Mouse (Mus musculus): ENCODE results near the gene Fbxl19. TPM values are rescaled to one million over a fixed set of nuclear protein-coding genes. Genes with fewer than 3 reads are reported as not detected.

The Fbxl19 gene
- polyA plus RNA-seq (2014; fragmentation: Nextera tagmentation; extraction: Ambion mirVana): 6.5 and 9.1 TPM in 2 replicates

- no peak for ATAC-seq (ENCODE audit: low read depth)
- no peaks in the 10 kb centered on the region for H3K27me3 ChIP-seq (ENCODE audit: control insufficient read depth, insufficient read depth, low read length)
- peak within 1 kb of the TSS; percentile 70 for H3K4me3 ChIP-seq (ENCODE audit: low read depth, low read length)
- peaks cover 10% of the 10 kb centered on the region for H3K4me1 ChIP-seq (ENCODE audit: control insufficient read depth, insufficient read depth, low read length)
- H3K9me3 ChIP-seq (ENCODE audit: control insufficient read depth, low read length): no peaks in the 10 kb centered on the region
- H3K36me3 ChIP-seq (ENCODE audit: control insufficient read depth, insufficient read depth, low read length): peaks cover 7% of the 10 kb centered on the region; the same call in 1 of the 2 replicates
- WGBS: 2% methylated on average over 26 of the region's 26 CpGs
- peak within 1 kb of the TSS; percentile 86; the same call in 1 of the 2 replicates for H3K9ac ChIP-seq (replicated peaks; ENCODE audit: low read depth, low read length)
- peak within 1 kb of the TSS; percentile 89 for H3K27ac ChIP-seq (ENCODE audit: low read depth, low read length)
- peak within 1 kb of the TSS; percentile 71 for H3K4me2 ChIP-seq (ENCODE audit: low read depth, low read length)
Observed at GRCm38 (mm10) chr7:127744366-127745045, at the start of gene Fbxl19. Gene Fbxl19 (plus strand): TSS chr7:127744543.

DNA sequence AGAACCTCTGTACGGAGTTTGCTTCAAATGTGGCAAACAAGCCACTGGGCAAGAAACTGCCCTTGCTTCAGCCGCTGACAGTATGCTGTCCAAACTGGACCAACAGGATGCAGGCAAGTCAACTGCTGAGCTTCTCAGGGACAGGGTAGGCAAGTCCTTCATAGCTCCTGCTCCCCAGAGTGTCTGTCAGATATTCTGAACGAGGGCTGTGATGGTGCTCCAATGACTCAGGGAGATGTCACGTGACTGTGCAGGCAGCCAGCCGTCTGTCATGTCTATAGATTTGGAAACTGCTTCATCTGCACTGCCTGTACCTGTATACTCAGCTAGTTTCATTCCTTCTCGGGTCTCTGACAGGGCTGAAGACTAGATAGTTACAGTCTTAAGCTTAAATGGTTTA lies 45.4 kb upstream of the Fbxl19 start:
- no peak overlapping the region for H3K9ac ChIP-seq (replicated peaks; ENCODE audit: low read depth, low read length)
- no peak overlapping the region for H3K27ac ChIP-seq (ENCODE audit: low read depth, low read length)
- 81% methylated on average over 6 of the region's 6 CpGs for WGBS
- no peak for ATAC-seq (ENCODE audit: low read depth)
- H3K9me3 ChIP-seq (ENCODE audit: control insufficient read depth, low read length): no peaks in the 10 kb centered on the region
- H3K4me2 ChIP-seq (ENCODE audit: low read depth, low read length): no peak overlapping the region
- H3K4me3 ChIP-seq (ENCODE audit: low read depth, low read length): no peak overlapping the region
- no peaks in the 10 kb centered on the region for H3K4me1 ChIP-seq (ENCODE audit: control insufficient read depth, insufficient read depth, low read length)
- H3K36me3 ChIP-seq (ENCODE audit: control insufficient read depth, insufficient read depth, low read length): peaks cover 2% of the 10 kb centered on the region; the same call in 1 of the 2 replicates
- no peaks in the 10 kb centered on the region for H3K27me3 ChIP-seq (ENCODE audit: control insufficient read depth, insufficient read depth, low read length)

GRCm38 (mm10) chr7:127700712-127701331 lies 43.5 kb upstream of the Fbxl19 start:
- Histone ChIP-seq H3K4me1 (ENCODE audit: control insufficient read depth, insufficient read depth, low read length) (no peaks in the 10 kb centered on the region), H3K4me3 (ENCODE audit: low read depth, low read length) (no peak overlapping the region), H3K27ac (ENCODE audit: low read depth, low read length) (no peak overlapping the region), H3K9ac (replicated peaks; ENCODE audit: low read depth, low read length) (no peak overlapping the region), H3K27me3 (ENCODE audit: control insufficient read depth, insufficient read depth, low read length) (no peaks in the 10 kb centered on the region), H3K9me3 (ENCODE audit: control insufficient read depth, low read length) (no peaks in the 10 kb centered on the region), H3K4me2 (ENCODE audit: low read depth, low read length) (no peak overlapping the region), H3K36me3 (ENCODE audit: control insufficient read depth, insufficient read depth, low read length) (peaks cover 8% of the 10 kb centered on the region; the same call in 1 of the 2 replicates)
- ATAC-seq (ENCODE audit: low read depth): no peak
- 84% methylated on average over 3 of the region's 3 CpGs for WGBS

- WGBS: 95% methylated on average over 8 of the region's 8 CpGs
- Histone ChIP-seq H3K27me3 (ENCODE audit: control insufficient read depth, insufficient read depth, low read length) (no peaks in the 10 kb centered on the region), H3K9ac (replicated peaks; ENCODE audit: low read depth, low read length) (no peak overlapping the region), H3K4me2 (ENCODE audit: low read depth, low read length) (no peak overlapping the region), H3K36me3 (ENCODE audit: control insufficient read depth, insufficient read depth, low read length) (peaks cover 12% of the 10 kb centered on the region; the same call in 1 of the 2 replicates), H3K4me1 (ENCODE audit: control insufficient read depth, insufficient read depth, low read length) (peaks cover 11% of the 10 kb centered on the region), H3K9me3 (ENCODE audit: control insufficient read depth, low read length) (no peaks in the 10 kb centered on the region), H3K27ac (ENCODE audit: low read depth, low read length) (no peak overlapping the region), H3K4me3 (ENCODE audit: low read depth, low read length) (no peak overlapping the region)
- no peak for ATAC-seq (ENCODE audit: low read depth)
Observed at GRCm38 (mm10) chr7:127703561-127704178, 40.7 kb upstream of the Fbxl19 start.

DNA sequence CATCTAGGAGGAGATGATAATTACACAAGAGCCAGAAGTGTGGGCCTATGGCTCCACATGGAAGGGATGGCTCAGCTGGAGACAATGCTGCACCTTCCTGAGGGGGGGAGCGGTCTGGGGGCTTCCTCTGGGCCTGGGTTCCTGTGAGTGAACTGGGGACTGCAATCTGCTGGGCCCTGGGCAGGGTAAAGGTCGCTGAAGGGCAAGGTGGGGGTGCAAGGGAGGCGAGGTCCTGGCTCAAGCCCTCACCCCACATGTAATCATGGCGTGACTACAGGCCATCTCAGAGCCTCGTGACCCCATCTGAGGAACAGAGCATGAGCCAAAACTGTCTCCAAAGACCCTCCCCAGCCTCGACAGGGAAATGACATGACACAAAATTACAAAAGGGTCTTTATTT lies 39.7 kb upstream of the Fbxl19 start:
- no peak overlapping the region for H3K27ac ChIP-seq (ENCODE audit: low read depth, low read length)
- H3K9me3 ChIP-seq (ENCODE audit: control insufficient read depth, low read length): no peaks in the 10 kb centered on the region
- 0 out of 2 replicates have a peak, but pooled peaks cover 12% of the 10 kb centered on the region for H3K36me3 ChIP-seq (ENCODE audit: control insufficient read depth, insufficient read depth, low read length)
- peaks cover 11% of the 10 kb centered on the region for H3K4me1 ChIP-seq (ENCODE audit: control insufficient read depth, insufficient read depth, low read length)
- H3K4me3 ChIP-seq (ENCODE audit: low read depth, low read length): no peak overlapping the region
- no peak overlapping the region for H3K9ac ChIP-seq (replicated peaks; ENCODE audit: low read depth, low read length)
- 79% methylated on average over 6 of the region's 6 CpGs for WGBS
- no peak overlapping the region for H3K4me2 ChIP-seq (ENCODE audit: low read depth, low read length)
- H3K27me3 ChIP-seq (ENCODE audit: control insufficient read depth, insufficient read depth, low read length): no peaks in the 10 kb centered on the region
- ATAC-seq (ENCODE audit: low read depth): no peak

DNA sequence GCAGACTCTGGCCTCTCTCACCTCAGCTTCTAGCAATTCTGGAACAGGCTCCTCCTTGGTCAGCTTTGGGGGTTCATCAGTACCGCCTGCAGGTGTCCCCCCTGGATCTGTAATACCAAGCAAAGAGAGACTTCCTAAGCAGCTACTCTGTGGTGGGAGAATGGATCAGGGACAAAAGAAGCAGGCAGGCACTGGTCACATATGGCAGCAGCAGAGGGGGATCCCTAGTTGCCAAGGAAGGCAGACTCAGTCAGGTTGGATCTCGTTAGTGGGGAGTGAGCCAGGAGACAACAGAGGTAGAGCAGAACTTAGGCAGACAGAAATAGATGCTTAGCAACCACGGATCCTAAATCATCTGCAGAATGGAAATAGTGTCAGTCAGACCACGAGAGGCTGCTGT lies 38.6 kb upstream of the Fbxl19 start:
- Histone ChIP-seq H3K4me3 (ENCODE audit: low read depth, low read length) (no peak overlapping the region), H3K27ac (ENCODE audit: low read depth, low read length) (no peak overlapping the region)
- no peak for ATAC-seq (ENCODE audit: low read depth)

DNA sequence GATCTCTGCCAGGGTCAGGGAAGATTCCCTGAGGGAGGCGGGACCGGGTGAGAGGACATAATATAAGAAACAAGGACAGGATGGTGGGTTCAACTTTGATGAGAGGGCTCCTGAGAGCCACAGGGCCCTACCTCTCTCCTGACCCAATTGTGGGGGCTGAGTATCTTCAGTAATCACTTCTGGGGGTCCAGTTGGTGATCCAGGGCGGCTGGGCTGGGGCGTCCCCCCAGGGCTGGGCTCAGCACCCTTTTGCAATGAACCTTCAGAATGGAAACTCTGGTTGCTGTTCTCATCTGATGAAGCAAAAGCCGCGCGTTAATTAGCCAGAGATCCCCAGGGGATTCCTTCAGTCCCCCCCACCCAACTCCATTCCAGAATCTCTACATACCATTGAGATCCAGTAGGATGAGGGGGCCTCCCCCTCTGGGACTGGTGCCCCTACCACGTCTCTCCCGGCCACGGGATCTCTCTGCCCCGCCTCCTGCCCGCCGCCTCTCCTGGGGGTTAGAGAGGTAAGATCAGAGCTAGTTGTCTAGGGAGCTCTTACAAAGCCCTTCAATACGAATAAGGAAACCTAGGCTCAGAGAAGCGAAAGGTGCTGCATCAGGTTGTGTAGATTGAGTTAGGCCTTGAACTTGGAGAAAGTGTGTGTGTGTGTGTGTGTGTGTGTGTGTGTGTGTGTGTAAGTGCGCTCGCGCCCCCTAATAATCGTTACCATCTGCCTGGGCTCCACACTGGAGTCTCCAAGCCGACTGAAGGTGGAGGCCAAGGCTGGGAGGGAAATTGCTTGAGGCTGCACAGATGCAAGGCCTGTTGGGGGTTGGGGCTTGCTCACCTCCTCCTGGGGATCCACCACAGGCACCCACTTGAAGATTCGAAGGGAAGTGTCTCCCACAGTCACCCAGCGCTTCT lies 37.0 kb upstream of the Fbxl19 start:
- 28% methylated on average over 22 of the region's 22 CpGs for WGBS
- Histone ChIP-seq H3K27me3 (ENCODE audit: control insufficient read depth, insufficient read depth, low read length) (no peaks in the 10 kb centered on the region), H3K9ac (replicated peaks; ENCODE audit: low read depth, low read length) (peak overlapping the region; percentile 83), H3K4me2 (ENCODE audit: low read depth, low read length) (peak overlapping the region; percentile 75), H3K4me3 (ENCODE audit: low read depth, low read length) (peak overlapping the region; percentile 75), H3K36me3 (ENCODE audit: control insufficient read depth, insufficient read depth, low read length) (0 out of 2 replicates have a peak, but pooled peaks cover 12% of the 10 kb centered on the region), H3K9me3 (ENCODE audit: control insufficient read depth, low read length) (no peaks in the 10 kb centered on the region), H3K4me1 (ENCODE audit: control insufficient read depth, insufficient read depth, low read length) (peaks cover 11% of the 10 kb centered on the region), H3K27ac (ENCODE audit: low read depth, low read length) (peak overlapping the region; percentile 92; the same call in 1 of the 2 replicates)
- no peak for ATAC-seq (ENCODE audit: low read depth)

More for the DNA sequence above, 38.6 kb upstream of the Fbxl19 start:
- 71% methylated on average over 4 of the region's 4 CpGs for WGBS
- Histone ChIP-seq H3K27me3 (ENCODE audit: control insufficient read depth, insufficient read depth, low read length) (no peaks in the 10 kb centered on the region), H3K4me1 (ENCODE audit: control insufficient read depth, insufficient read depth, low read length) (peaks cover 11% of the 10 kb centered on the region), H3K36me3 (ENCODE audit: control insufficient read depth, insufficient read depth, low read length) (0 out of 2 replicates have a peak, but pooled peaks cover 12% of the 10 kb centered on the region), H3K4me2 (ENCODE audit: low read depth, low read length) (no peak overlapping the region), H3K9me3 (ENCODE audit: control insufficient read depth, low read length) (no peaks in the 10 kb centered on the region), H3K9ac (replicated peaks; ENCODE audit: low read depth, low read length) (no peak overlapping the region)

DNA sequence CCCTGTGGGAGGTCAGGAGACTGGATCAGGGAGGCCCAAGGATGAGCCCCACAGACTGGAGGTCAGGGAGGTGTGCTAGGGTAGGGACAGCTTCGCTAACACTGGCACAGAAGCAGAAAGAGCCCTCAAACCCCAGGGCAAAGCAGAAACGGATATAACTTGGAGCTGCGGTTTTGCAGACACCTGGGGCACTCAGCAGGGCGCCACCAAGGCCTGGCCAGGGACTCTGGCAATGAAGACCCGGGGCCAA lies 36.5 kb upstream of the Fbxl19 start:
- Histone ChIP-seq H3K9ac (replicated peaks; ENCODE audit: low read depth, low read length) (peak overlapping the region; percentile 83), H3K4me3 (ENCODE audit: low read depth, low read length) (peak overlapping the region; percentile 75), H3K27me3 (ENCODE audit: control insufficient read depth, insufficient read depth, low read length) (no peaks in the 10 kb centered on the region), H3K4me2 (ENCODE audit: low read depth, low read length) (peak overlapping the region; percentile 75), H3K4me1 (ENCODE audit: control insufficient read depth, insufficient read depth, low read length) (peaks cover 14% of the 10 kb centered on the region), H3K9me3 (ENCODE audit: control insufficient read depth, low read length) (no peaks in the 10 kb centered on the region), H3K36me3 (ENCODE audit: control insufficient read depth, insufficient read depth, low read length) (0 out of 2 replicates have a peak, but pooled peaks cover 12% of the 10 kb centered on the region), H3K27ac (ENCODE audit: low read depth, low read length) (peak overlapping the region; percentile 92; the same call in 1 of the 2 replicates)
- WGBS: 0% methylated on average over 5 of the region's 5 CpGs
- ATAC-seq (ENCODE audit: low read depth): no peak
